Mouse (Mus musculus) frontal cortex, postnatal 25 days (tissue): ENCODE measurements at regions not wholly inside any gene's neighbourhood (a gene's known extent, or its start where the extent isn't known, plus 50 kb on each side); places are given as distances from the start of the nearest gene placed in this dataset.
A peak's percentile ranks its signal among the peaks of the same experiment; 100 is the strongest.
"Not testable (repeated sequence)": the region's sequence is repeated elsewhere in the genome, so short reads cannot be mapped to it uniquely, and the experiment has no call there.

ENCODE experiments used
- DNase-seq, 2 experiments: peaks; one replicate each; pipeline ENCODE4 v3.0.0; 2022; ENCODE audit warnings: low spot score in 2 of 2

- no peak for DNase-seq
Observed at GRCm38 (mm10) chr9:33423781-33424180, 787.8 kb downstream of the Ets1 start.

DNA sequence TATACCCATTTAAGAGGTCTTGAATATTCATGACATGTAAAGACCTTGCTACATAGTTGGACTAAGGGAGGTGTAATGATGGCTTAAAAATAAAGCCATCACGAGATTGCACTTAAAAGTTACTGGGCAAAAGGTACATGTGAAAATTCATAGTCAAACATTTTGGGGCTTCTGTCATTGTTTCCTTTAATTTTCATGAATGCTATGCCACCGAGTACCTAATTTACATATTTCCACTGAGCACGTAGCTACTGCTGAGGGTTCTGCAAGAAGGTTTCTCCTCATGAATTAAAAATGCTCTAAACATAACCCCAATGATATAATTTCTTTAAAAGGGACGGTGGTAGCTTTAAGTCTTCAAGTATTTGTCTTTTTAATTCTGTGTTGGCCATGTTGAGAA, 800.4 kb downstream of the Ets1 start:
- DNase-seq, result no peak

DNA sequence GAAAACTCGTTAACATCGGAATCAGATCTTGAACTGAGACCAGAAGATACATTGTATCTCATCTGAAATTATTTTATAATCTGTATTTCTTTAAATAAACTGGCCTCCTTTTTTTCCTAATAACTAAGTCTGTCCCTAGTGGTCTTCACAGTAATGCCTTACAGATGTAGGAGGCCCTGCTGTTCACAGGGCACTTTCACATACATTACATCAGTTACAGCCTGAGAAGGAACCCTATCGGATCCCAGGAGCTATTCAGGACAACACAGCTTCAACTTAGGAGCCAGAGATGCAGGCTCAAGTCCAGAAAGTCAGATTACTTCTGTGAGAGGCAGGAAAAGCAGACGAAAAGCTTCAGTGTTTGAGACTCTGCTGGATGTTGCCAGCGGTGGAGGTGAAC, 806.2 kb downstream of the Ets1 start:
- DNase-seq, result no peak

- DNase-seq, result no peak
Observed at GRCm38 (mm10) chr9:33445902-33446301, 809.9 kb downstream of the Ets1 start.

DNA sequence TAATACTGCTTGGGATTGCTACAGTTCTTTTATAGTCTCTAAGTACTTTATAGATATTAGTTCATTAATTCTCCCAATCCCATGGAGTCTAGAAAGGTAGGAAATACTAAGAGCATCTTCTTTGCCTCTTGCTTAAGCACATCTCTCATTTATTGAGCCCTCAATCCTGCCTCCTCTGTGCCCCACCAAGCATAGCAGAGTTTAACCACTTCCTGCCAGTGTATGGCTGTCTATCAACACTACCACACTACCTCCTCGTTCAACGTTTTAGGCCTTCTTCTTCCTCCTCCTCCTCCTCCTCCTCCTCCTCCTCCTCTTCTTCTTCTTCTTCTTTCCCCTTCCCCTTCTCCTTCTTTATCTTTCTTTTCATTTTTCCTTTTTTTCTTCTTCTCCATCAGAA, 839.1 kb downstream of the Ets1 start:
- no peak for DNase-seq

- no peak for DNase-seq
Observed at GRCm38 (mm10) chr9:33482845-33483540, 847.0 kb downstream of the Ets1 start.

DNA sequence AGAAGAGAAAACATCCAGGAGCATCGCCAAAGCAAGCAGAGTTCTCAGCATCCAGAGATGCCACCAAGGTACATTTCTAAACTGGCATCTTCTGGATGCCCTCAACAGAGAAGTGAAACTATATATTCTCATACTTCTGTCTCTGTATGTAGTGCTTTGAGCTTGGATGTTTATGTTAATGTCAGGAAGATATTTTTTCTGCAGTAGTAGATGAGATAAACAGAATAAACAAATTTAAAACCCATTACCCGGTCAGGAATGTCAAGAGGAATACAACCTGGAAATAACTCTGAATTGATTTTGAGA, 847.5 kb downstream of the Ets1 start:
- DNase-seq, result no peak

GRCm38 (mm10) chr9:33533101-33533810, 897.2 kb downstream of the Ets1 start:
- DNase-seq, result no peak

- no peak for DNase-seq
Observed at GRCm38 (mm10) chr9:33543301-33543700, 907.3 kb downstream of the Ets1 start.

- no peak for DNase-seq
Observed at GRCm38 (mm10) chr9:33546126-33546737, 910.2 kb downstream of the Ets1 start.

- no peak for DNase-seq
Observed at GRCm38 (mm10) chr9:33549395-33549794, 913.4 kb downstream of the Ets1 start.

DNA sequence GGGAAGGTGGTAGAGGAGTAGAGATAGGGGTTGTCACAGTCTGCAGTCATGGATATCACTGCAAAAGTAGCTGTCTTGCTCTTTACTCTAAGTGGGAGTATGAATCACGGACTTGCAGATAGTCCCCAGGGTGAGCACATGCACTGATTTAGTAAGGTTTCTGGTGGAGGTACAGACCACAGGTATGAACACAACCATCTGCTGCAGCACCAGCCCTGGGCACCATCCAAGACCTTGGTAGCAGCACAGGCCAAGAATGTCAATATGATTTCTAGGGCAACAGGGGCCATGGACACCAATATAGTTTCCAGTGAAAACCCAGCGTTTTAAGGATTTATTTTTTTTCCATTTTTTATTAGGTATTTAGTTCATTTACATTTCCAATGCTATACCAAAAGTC, 913.7 kb upstream of the Kirrel3 start:
- no peak for DNase-seq

- DNase-seq, result no peak
Observed at GRCm38 (mm10) chr9:33611511-33611910, 874.2 kb upstream of the Kirrel3 start.

DNA sequence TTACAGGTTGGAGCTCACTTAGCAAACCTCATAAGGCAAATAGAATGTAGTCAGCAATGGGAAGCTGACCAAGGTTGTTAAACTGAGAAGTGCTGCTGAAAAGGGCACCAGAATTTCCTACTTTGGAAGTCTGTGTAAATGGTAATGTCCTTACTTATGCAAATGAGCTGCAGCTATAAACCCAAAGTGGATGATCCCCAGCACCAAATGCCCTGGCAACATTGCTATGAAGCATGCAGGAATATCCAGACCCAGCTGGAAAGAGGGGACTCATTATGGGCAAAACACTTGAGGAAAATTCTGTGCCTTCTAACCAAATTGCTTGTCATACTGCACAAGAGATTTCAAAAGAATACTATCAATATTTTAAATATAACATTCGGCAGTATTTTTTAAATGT, 861.3 kb upstream of the Kirrel3 start:
- DNase-seq, result no peak

DNA sequence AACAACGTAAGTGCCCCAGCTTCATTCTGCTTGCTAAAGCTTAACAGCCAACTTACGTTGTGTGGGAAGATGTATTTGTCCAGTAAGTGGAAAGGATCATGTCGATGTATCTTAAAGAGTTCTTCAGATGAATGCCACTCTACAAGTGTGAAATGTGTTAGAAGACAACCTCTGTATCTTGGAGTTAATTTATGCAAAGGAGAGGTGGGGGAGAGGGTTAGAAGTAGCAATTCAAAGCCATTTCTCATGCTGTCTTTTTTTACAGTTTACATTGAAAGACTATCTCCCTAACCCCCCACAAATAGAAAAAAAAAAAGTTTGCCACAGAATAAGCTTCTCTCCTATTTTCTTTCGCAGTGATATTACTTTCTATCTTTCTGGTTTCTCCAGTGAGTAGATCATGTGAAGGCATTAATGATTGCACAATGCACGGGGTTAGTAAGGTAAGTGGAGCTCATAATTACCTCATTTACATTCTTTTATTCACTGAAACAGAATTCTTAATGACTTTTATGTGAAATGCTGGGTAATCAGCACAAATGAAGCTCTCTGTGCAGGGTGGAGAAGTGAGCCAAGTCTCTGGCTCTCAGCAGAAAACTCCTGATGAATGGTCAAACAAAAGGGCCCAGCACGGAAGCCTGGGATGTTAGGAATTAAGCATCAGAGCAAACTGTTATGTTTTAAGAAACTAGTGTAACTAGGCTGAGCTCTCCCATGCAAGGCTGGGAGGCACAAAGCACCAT, 855.8 kb upstream of the Kirrel3 start:
- DNase-seq, result no peak

DNA sequence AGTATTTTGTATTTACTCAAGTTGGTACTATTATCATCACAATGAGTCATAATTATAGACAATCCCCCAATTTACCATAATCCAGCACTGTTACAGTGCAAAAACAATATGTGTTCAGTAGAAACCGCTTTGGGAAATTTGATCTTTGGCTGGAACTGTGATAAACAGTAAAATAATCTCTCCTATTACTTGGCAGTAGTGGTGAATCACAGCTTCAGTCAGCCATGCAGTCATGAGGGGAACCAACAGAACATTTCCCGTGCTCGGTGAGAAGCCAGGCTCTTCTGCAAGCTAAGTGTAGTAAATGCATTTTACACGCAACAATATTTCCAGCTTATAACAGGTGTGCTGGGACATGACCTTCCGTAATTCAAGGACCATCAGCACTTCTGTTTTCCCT, 822.7 kb upstream of the Kirrel3 start:
- no peak for DNase-seq

DNA sequence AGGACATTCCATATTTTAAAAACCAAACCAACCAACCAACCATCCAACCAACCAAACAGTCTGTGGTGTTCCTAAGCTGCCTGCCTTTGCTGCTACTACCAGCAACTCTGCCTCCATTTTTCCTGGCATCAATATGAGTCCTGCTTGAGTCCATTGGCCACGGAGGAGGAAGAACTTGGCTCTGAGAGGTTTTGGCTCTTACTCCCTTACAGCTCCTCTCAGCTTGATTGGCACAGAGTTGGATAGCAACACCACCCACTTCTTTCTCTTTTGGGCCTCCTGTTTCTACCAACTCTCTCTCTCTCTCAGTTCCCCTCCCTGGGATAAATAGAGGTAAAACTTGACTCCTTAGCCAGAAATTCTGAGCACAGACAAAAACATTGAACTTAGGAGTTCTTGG, 804.6 kb upstream of the Kirrel3 start:
- DNase-seq, result peak in 1 of 2 experiments; percentile 4

- no peak for DNase-seq
Observed at GRCm38 (mm10) chr9:33691731-33692130, 794.0 kb upstream of the Kirrel3 start.

DNA sequence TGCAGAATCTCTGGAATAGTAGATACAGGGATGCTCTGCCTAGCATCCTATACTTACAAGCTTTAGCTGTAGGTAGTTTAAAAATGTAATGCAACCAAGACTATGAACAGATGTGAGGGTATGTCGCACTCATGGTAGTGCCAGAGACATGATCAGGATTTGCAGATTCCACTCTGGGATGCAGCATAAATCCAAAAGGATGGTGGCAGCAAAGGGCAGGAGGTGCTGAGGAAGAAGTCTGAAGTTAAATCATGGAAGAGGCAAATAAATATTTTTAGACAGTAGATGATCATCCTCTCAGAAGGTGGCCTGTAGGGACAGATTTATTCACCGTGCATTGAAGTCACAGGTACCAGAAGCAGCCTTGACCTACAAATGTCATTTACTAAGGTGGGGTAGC, 768.1 kb upstream of the Kirrel3 start:
- DNase-seq, result no peak

DNA sequence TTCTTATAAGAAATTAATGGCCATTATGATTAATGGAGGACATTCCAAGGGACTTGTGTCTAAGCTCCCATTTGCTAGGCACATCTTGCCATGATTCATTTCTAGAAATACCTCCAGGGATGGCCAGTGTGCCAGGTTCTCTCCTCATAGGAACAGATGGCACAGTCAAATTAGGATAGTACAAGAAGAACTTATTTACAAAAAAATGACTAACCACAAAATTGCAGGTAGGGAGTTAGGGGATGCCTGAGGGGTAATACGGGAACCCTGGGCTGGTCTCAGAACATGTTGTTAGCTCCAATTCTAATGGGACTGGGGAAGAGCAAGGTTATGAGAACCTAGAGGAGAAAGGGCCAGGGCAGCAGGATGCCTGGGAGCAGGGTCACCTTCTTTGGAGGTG, 760.9 kb upstream of the Kirrel3 start:
- no peak for DNase-seq

- not testable (repeated sequence) for DNase-seq
Observed at GRCm38 (mm10) chr9:33728058-33728457, 757.6 kb upstream of the Kirrel3 start.

DNA sequence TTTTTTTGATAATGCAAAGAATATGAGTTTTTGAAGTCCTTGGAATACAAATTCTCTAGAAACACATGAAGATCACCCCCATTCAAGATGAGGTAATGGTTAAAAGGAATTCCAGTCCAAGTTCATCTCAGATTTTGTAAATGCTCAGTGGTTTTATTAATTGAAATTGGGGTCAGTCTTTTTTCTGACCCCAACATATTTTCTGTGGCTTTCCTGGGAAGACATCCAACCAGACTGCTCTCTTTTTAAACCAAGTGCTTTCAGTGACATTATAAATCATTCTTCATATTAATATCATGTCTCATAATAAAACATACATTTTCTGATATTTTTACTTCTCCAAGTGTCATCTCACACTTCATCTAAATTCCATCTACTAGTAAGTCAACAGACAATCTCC, 725.0 kb upstream of the Kirrel3 start:
- DNase-seq, result no peak

- DNase-seq, result no peak
Observed at GRCm38 (mm10) chr9:33766235-33766634, 719.5 kb upstream of the Kirrel3 start.
